Mouse (Mus musculus) heart, embryonic 14.5 days (tissue): ENCODE results near the gene Adh5. TPM values are rescaled to one million over a fixed set of nuclear protein-coding genes. Genes with fewer than 3 reads are reported as not detected.

Experiments
- ATAC-seq: fragments of 200-750 bp; cut with Nextera tagmentation; 2 replicates; pipeline ENCODE4 v1.8.0; 2017; ENCODE audit warnings: low read depth, moderate TSS enrichment; ENCODE audit not compliant: insufficient number of reproducible peaks, insufficient read depth, low FRiP score
- H3K27ac ChIP-seq, 2 experiments: fragments of 200-500 bp in 1 of 2; fragments of 300-500 bp in 1 of 2; sonication (generic) in 1 of 2; replicated peaks in 1 of 2; 2 replicates each; pipeline ENCODE4 v1.5.1; 2012 to 2014; ENCODE audit warnings: low read depth in 2 of 2, low read length in 2 of 2, control low read depth in 1 of 2, mild to moderate bottlenecking in 1 of 2, mixed read lengths in 1 of 2; ENCODE audit not compliant: control insufficient read depth in 1 of 2, insufficient read depth in 1 of 2
- H3K27me3 ChIP-seq: fragments of 300-500 bp; sonication (generic); 2 replicates; pipeline ENCODE4 v1.6.1; 2014; ENCODE audit warnings: mild to moderate bottlenecking, low read length, control low read depth; ENCODE audit not compliant: control insufficient read depth, insufficient read depth
- H3K36me3 ChIP-seq: fragments of 300-500 bp; sonication (generic); 2 replicates; pipeline ENCODE4 v1.6.1; 2014; ENCODE audit warnings: mild to moderate bottlenecking, control low read depth, low read length, mixed read lengths; ENCODE audit not compliant: control insufficient read depth, insufficient read depth
- H3K4me1 ChIP-seq, 2 experiments: fragments of 200-500 bp in 1 of 2; fragments of 300-500 bp in 1 of 2; sonication (generic) in 1 of 2; 2 replicates each; pipeline ENCODE4 v1.6.1; 2012 to 2014; ENCODE audit warnings: low read length in 2 of 2, control low read depth in 1 of 2, mixed read lengths in 1 of 2; ENCODE audit not compliant: control insufficient read depth in 2 of 2, insufficient read depth in 2 of 2
- H3K4me2 ChIP-seq: fragments of 300-500 bp; sonication (generic); 2 replicates; pipeline ENCODE4 v1.6.1; 2014; ENCODE audit warnings: mild to moderate bottlenecking, low read length
- H3K4me3 ChIP-seq, 2 experiments: fragments of 200-500 bp in 1 of 2; fragments of 300-500 bp in 1 of 2; sonication (generic) in 1 of 2; 2 replicates each; pipeline ENCODE4 v1.5.1; 2012 to 2014; ENCODE audit warnings: low read length in 2 of 2, mild to moderate bottlenecking in 2 of 2, control low read depth in 1 of 2, low read depth in 1 of 2, moderate library complexity in 1 of 2; ENCODE audit not compliant: control insufficient read depth in 1 of 2, insufficient read depth in 1 of 2
- H3K9ac ChIP-seq: fragments of 300-500 bp; sonication (generic); 2 replicates; pipeline ENCODE4 v1.6.1; 2014; ENCODE audit warnings: mild to moderate bottlenecking, low read length
- H3K9me3 ChIP-seq: fragments of 300-500 bp; sonication (generic); 2 replicates; pipeline ENCODE4 v1.6.1; 2016; ENCODE audit warnings: low read length, control low read depth; ENCODE audit not compliant: control insufficient read depth
- WGBS: fragments of 180-500 bp; shearing (Covaris S2); extraction: QIAGEN DNeasy Blood & Tissue Kit; methylation state at CpG from one replicate; pipeline ENCODE4 v1.1.7; 2014; 5-methylcytosine and 5-hydroxymethylcytosine counted together
- polyA plus RNA-seq: library from polyadenylated mRNA; unstranded; fragments of >200 nt; fragmentation: Nextera tagmentation; extraction: Ambion mirVana; gene quantifications from 2 replicates; pipeline ENCODE4 v1.2.1, GENCODE M21; 2014

The Adh5 gene
- polyA plus RNA-seq, 1 experiment from 2014 or later, result 171 TPM

GRCm38 (mm10) chr3:138442203-138442602 is 690 bp upstream of the Adh5 start:
- ATAC-seq, result no peak
- WGBS, result 4% methylated on average over 9 of the region's 9 CpGs
- Histone ChIP-seq H3K27ac (peak overlapping the region; percentile 27 to 88), H3K27me3 (no peaks in the 10 kb centered on the region), H3K9ac (peak overlapping the region; percentile 71), H3K4me3 (peak overlapping the region; percentile 71 to 97), H3K4me2 (peak overlapping the region; percentile 88), H3K4me1 (peaks cover 0 to 14% of the 10 kb centered on the region in 2 experiments; a peak in 2 of 4 replicates), H3K36me3 (peaks cover 24% of the 10 kb centered on the region), H3K9me3 (no peaks in the 10 kb centered on the region)

- H3K27me3 ChIP-seq, result no peaks in the 10 kb centered on the region
- H3K9ac ChIP-seq, result peak overlapping the region; percentile 87
- H3K27ac ChIP-seq, result peak overlapping the region; percentile 82 to 88; a peak in 3 of 4 replicates
- peaks cover 2 to 21% of the 10 kb centered on the region in 2 experiments; a peak in 3 of 4 replicates for H3K4me1 ChIP-seq
- no peak for ATAC-seq
- H3K4me2 ChIP-seq, result peak overlapping the region; percentile 88
- WGBS, result 2% methylated on average over 9 of the region's 9 CpGs
- no peaks in the 10 kb centered on the region for H3K9me3 ChIP-seq
- H3K4me3 ChIP-seq, result peak overlapping the region; percentile 71 to 97
- H3K36me3 ChIP-seq, result peaks cover 36% of the 10 kb centered on the region
These were observed 525 bp downstream of the Adh5 start for GRCm38 (mm10) chr3:138443465-138443771.

- 58% methylated on average over 12 of the region's 12 CpGs for WGBS
- Histone ChIP-seq H3K4me1 (peaks cover 2 to 16% of the 10 kb centered on the region in 2 experiments; a peak in 3 of 4 replicates), H3K4me3 (no peak overlapping the region), H3K36me3 (peaks cover 83% of the 10 kb centered on the region), H3K27me3 (no peaks in the 10 kb centered on the region), H3K4me2 (no peak overlapping the region), H3K9ac (no peak overlapping the region), H3K9me3 (no peaks in the 10 kb centered on the region), H3K27ac (no peak overlapping the region)
- ATAC-seq, result no peak
These were observed 5.4 kb downstream of the Adh5 start for GRCm38 (mm10) chr3:138448077-138448860.

- Histone ChIP-seq H3K4me2 (no peak overlapping the region), H3K4me3 (no peak overlapping the region), H3K4me1 (peaks cover 2 to 7% of the 10 kb centered on the region in 2 experiments; a peak in 1 of 4 replicates), H3K9ac (no peak overlapping the region), H3K36me3 (peaks cover 97% of the 10 kb centered on the region), H3K27ac (no peak overlapping the region), H3K9me3 (no peaks in the 10 kb centered on the region), H3K27me3 (no peaks in the 10 kb centered on the region)
- 78% methylated on average over 10 of the region's 10 CpGs for WGBS
- ATAC-seq, result no peak
These were observed 9.3 kb downstream of the Adh5 start for GRCm38 (mm10) chr3:138452169-138452568.

GRCm38 (mm10) chr3:138454234-138454633 is 11.3 kb downstream of the Adh5 start:
- WGBS, result 97% methylated on average over 1 of the region's 1 CpGs
- Histone ChIP-seq H3K4me3 (no peak overlapping the region), H3K4me2 (no peak overlapping the region), H3K9ac (no peak overlapping the region), H3K27ac (no peak overlapping the region), H3K4me1 (no peaks in the 10 kb centered on the region), H3K9me3 (no peaks in the 10 kb centered on the region), H3K36me3 (peaks cover 97% of the 10 kb centered on the region), H3K27me3 (no peaks in the 10 kb centered on the region)
- ATAC-seq, result no peak

GRCm38 (mm10) chr3:138454711-138455435 is 12.0 kb downstream of the Adh5 start:
- no peak for ATAC-seq
- no peaks in the 10 kb centered on the region for H3K4me1 ChIP-seq
- H3K27ac ChIP-seq, result no peak overlapping the region
- no peak overlapping the region for H3K4me3 ChIP-seq
- WGBS, result 91% methylated on average over 13 of the region's 13 CpGs
- H3K9me3 ChIP-seq, result no peaks in the 10 kb centered on the region
- H3K36me3 ChIP-seq, result peaks cover 97% of the 10 kb centered on the region
- no peaks in the 10 kb centered on the region for H3K27me3 ChIP-seq
- no peak overlapping the region for H3K9ac ChIP-seq
- no peak overlapping the region for H3K4me2 ChIP-seq

GRCm38 (mm10) chr3:138458441-138458840 is 15.5 kb downstream of the Adh5 start:
- H3K36me3 ChIP-seq, result peaks cover 94% of the 10 kb centered on the region
- H3K9me3 ChIP-seq, result no peaks in the 10 kb centered on the region
- no peak overlapping the region for H3K27ac ChIP-seq
- H3K4me3 ChIP-seq, result no peak overlapping the region
- no peaks in the 10 kb centered on the region for H3K4me1 ChIP-seq
- WGBS, result 93% methylated on average over 3 of the region's 3 CpGs
- H3K27me3 ChIP-seq, result no peaks in the 10 kb centered on the region
- no peak overlapping the region for H3K4me2 ChIP-seq
- ATAC-seq, result no peak
- no peak overlapping the region for H3K9ac ChIP-seq
